ENCODE assay signal across 12 mouse cellular contexts in genomic region chr13:44774351-44774750, GRCm38 (mm10).
"Had no signal": no experiment of that assay in that cellular context is flagged by ENCODE, and none has a peak within 500 bp of the region (broad histone marks: within the 10 kb centered on the region; RNA-seq: fewer than 3 reads in every experiment).

No protein-coding gene starts in this region.

- H3K4me1 ChIP-seq: midbrain, embryonic 15.5 days; neural tube, embryonic 12.5 days had no signal

- H3K36me3 ChIP-seq: lung, embryonic 15.5 days; midbrain, embryonic 13.5 days; midbrain, embryonic 15.5 days; neural tube, embryonic 12.5 days had no signal

- H3K27ac ChIP-seq: lung, embryonic 15.5 days; macrophage; midbrain, embryonic 13.5 days; midbrain, embryonic 15.5 days; neural tube, embryonic 12.5 days had no signal

- ATAC-seq: lung, postnatal 0 days; midbrain, embryonic 13.5 days; midbrain, embryonic 15.5 days had no signal

- H3K27me3 ChIP-seq: lung, embryonic 15.5 days; midbrain, embryonic 13.5 days; midbrain, embryonic 15.5 days; neural tube, embryonic 12.5 days had no signal

- H3K9ac ChIP-seq: lung, embryonic 15.5 days; midbrain, embryonic 13.5 days; midbrain, embryonic 15.5 days; neural tube, embryonic 12.5 days had no signal

- DNase-seq: lung, adult 2 months; lung, postnatal 14 days; lung, postnatal 36 days; right cerebral cortex, postnatal 14 days; thymus, adult 18-20 months; thymus, postnatal 36 days had no signal

- H3K9me3 ChIP-seq: lung, embryonic 15.5 days; midbrain, embryonic 13.5 days; midbrain, embryonic 15.5 days; neural tube, embryonic 12.5 days had no signal

- H3K4me3 ChIP-seq: lung, embryonic 15.5 days; midbrain, embryonic 13.5 days; midbrain, embryonic 15.5 days; neural tube, embryonic 12.5 days had no signal
